Mouse (Mus musculus): ENCODE results near the gene Atg10. TPM values are rescaled to one million over a fixed set of nuclear protein-coding genes. Genes with fewer than 3 reads are reported as not detected.

The Atg10 gene
- polyA plus RNA-seq, 1 experiment from 2014 or later, result 24.0 TPM

DNA sequence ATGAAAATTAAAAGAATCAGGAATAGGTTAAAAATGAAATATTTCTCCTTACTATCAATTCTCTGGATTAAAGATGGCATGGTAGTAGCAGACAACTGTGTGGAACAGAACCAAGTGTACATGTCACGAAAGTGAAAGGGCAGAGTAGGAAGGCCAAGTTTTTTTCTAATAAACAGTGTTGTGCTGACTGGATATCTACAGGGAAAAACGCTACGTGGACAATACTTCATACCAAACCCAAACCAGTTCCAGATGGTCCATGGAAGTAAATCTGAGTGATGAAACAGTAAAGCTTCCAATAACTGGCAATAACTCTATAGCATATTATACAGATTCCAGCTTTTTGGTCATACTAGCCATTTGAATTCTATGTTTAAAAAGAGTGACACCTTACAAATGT is 235.5 kb downstream of the Atg10 start:
- no peak overlapping the region for H3K4me2 ChIP-seq
- no peak for ATAC-seq (ENCODE audit: insufficient number of reproducible peaks, insufficient read depth, low FRiP score, low TSS enrichment, low read depth)
- WGBS, result 52% methylated on average over 3 of the region's 3 CpGs
- no peak overlapping the region for H3K9ac ChIP-seq
- H3K4me1 ChIP-seq, result peaks cover 4% of the 10 kb centered on the region
- no peak overlapping the region for H3K27ac ChIP-seq
- H3K36me3 ChIP-seq, result no peaks in the 10 kb centered on the region
- no peak overlapping the region for H3K4me3 ChIP-seq
- no peaks in the 10 kb centered on the region for H3K27me3 ChIP-seq
- no peaks in the 10 kb centered on the region for H3K9me3 ChIP-seq

DNA sequence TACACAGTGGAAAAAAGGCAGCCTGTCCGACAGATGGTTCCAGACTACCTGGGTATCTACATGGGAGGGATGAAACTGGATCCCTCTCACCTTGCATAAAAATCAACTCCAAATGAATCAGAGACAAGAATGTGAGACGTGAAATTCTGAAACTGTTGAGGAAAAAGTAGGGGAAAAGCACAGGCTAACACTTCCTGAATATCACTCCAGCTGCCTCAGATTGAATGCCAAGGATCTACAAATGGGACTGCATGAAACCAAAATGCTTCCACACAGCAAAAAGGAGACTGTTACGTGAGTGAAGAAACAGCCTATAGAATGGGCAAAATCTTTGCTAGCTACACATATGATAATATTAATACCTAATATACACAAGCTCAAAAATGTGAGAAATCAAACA is 238.4 kb downstream of the Atg10 start:
- H3K27me3 ChIP-seq, result no peaks in the 10 kb centered on the region
- H3K9ac ChIP-seq, result no peak overlapping the region
- no peak overlapping the region for H3K4me3 ChIP-seq
- peaks cover 4% of the 10 kb centered on the region for H3K4me1 ChIP-seq
- H3K4me2 ChIP-seq, result no peak overlapping the region
- H3K36me3 ChIP-seq, result no peaks in the 10 kb centered on the region
- no peak overlapping the region for H3K27ac ChIP-seq
- no peaks in the 10 kb centered on the region for H3K9me3 ChIP-seq
- ATAC-seq (ENCODE audit: insufficient number of reproducible peaks, insufficient read depth, low FRiP score, low TSS enrichment, low read depth), result no peak
- 67% methylated on average over 3 of the region's 3 CpGs for WGBS

DNA sequence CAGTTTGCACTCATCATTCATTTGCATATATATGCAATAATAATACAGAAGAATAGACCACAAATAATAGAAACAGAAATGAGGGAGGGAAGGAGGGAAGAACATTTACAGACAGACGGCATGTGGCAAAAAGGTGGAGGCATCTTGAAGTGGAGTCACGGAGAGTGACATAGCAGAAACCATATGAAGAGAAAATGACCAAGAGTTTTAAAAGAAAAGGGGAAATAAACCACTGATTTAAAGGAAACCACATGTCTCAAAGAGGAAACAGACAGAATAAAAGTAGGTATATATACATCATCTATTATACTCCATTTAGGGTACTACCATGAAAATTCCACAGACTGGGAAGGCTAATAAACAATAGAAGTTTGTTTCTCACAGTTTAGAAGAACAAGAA is 239.7 kb downstream of the Atg10 start:
- Histone ChIP-seq H3K9ac (no peak overlapping the region), H3K4me2 (no peak overlapping the region), H3K4me1 (peaks cover 4% of the 10 kb centered on the region), H3K27me3 (no peaks in the 10 kb centered on the region), H3K4me3 (no peak overlapping the region), H3K27ac (no peak overlapping the region), H3K9me3 (no peaks in the 10 kb centered on the region), H3K36me3 (no peaks in the 10 kb centered on the region)
- 38% methylated on average over 2 of the region's 2 CpGs for WGBS
- no peak for ATAC-seq (ENCODE audit: insufficient number of reproducible peaks, insufficient read depth, low FRiP score, low TSS enrichment, low read depth)

DNA sequence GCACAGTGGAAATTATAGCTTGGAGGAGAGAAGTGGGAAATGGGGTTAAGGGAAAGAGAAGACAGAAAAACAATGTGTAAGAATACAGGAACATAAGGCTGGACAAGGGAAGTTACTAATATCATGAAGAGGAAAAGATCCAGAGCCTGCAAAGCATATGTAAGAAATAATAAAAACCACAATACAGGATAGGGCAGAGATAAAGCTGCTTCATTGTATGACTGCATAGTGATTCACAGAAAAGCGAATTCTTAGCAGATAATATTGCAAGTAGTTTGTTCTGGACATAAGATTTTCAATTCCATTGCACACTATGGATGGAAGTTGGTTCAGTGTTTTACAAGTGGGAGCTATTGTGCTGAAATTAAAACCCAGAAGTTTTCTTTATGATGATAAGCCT is 242.0 kb downstream of the Atg10 start:
- Histone ChIP-seq H3K9ac (no peak overlapping the region), H3K4me2 (no peak overlapping the region)
- 77% methylated on average over 1 of the region's 1 CpGs for WGBS

DNA sequence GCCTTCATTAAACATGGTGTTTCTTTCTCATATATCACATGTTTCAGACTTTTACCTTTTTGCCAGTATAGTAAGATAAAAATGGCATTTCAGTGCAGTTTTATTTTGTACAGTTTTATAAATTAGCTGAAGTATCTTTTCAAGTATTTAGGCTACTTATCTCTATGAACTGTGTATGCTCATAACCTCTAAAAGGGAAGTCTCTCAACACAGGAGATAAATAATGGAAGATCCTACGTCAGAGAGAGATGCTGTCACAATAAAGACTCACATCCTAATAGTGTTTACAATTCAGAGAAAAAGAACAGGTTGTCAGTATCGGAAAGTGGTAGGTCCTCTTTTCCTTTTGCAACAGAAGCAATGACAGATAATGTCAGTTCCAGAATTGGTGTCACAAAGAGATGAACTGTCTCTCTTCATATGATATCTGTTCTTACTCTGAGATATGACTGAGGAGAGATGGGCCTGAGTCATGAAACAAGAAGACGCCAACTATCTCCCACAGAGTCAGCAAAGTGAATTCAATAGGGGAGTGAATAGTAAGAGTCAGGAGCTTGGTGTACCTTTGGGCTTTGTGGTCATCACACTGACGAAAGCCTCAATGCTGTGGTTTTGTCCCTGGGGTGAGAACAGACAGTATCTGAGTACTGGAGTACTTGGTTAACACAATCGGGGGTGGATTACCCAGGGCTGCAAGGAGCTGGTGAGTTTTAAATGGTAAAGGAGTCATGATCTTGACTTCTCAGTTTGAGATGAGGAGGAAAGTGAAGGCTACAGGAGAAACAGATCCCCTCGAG is 242.7 kb downstream of the Atg10 start:
- no peak overlapping the region for H3K27ac ChIP-seq
- no peak overlapping the region for H3K4me2 ChIP-seq
- peaks cover 4% of the 10 kb centered on the region for H3K4me1 ChIP-seq
- H3K9ac ChIP-seq, result no peak overlapping the region
- no peaks in the 10 kb centered on the region for H3K27me3 ChIP-seq
- WGBS, result 88% methylated on average over 6 of the region's 6 CpGs
- no peaks in the 10 kb centered on the region for H3K9me3 ChIP-seq
- H3K36me3 ChIP-seq, result no peaks in the 10 kb centered on the region
- no peak overlapping the region for H3K4me3 ChIP-seq
- ATAC-seq (ENCODE audit: insufficient number of reproducible peaks, insufficient read depth, low FRiP score, low TSS enrichment, low read depth), result no peak

More for the DNA sequence above, 242.0 kb downstream of the Atg10 start:
- no peak for ATAC-seq (ENCODE audit: insufficient number of reproducible peaks, insufficient read depth, low FRiP score, low TSS enrichment, low read depth)
- H3K36me3 ChIP-seq, result no peaks in the 10 kb centered on the region
- H3K4me3 ChIP-seq, result no peak overlapping the region
- H3K9me3 ChIP-seq, result no peaks in the 10 kb centered on the region
- H3K27me3 ChIP-seq, result no peaks in the 10 kb centered on the region
- peaks cover 4% of the 10 kb centered on the region for H3K4me1 ChIP-seq
- no peak overlapping the region for H3K27ac ChIP-seq

DNA sequence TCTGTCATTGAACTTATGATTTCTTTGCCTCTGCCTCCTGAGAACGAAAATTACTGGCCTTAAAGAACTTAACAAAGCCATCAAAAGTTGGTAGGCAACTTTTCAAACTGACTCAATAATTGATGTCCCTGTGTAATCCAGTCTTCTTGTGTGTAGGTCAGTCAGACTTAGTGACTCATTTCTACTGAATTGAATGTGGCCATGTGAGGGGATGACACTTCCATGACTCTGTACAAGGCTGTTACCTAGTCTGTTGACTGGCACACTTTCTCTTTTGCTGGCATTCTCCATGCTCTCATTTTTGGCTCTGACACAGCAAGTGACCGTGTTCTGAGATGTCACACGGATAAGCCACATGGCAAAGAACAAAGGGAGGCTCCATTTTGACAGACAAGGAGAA is 246.7 kb downstream of the Atg10 start:
- Histone ChIP-seq H3K27ac (no peak overlapping the region), H3K4me3 (no peak overlapping the region), H3K27me3 (no peaks in the 10 kb centered on the region), H3K9ac (no peak overlapping the region), H3K36me3 (no peaks in the 10 kb centered on the region), H3K9me3 (no peaks in the 10 kb centered on the region), H3K4me2 (no peak overlapping the region), H3K4me1 (no peaks in the 10 kb centered on the region)
- 84% methylated on average over 3 of the region's 3 CpGs for WGBS
- ATAC-seq (ENCODE audit: insufficient number of reproducible peaks, insufficient read depth, low FRiP score, low TSS enrichment, low read depth), result no peak

DNA sequence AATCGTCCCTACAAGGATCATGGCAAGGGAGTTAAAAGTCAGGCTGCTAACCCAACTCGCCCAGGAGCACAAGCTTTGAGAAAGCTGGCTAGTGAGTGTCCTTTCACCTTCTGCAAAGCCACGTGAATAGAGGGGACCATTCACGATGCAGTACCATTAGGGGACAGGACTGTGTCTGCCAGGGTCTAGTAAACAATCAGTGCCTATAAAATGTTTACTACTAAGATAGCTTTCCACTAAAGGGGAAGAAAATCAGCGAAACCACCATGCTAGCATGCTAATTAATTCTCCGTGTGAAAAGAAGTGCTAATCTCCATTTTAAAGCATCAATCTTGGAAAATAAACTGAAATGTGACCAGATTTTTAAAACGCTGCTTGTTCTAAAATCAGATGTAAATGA is 250.4 kb downstream of the Atg10 start:
- no peaks in the 10 kb centered on the region for H3K36me3 ChIP-seq
- no peak overlapping the region for H3K27ac ChIP-seq
- no peaks in the 10 kb centered on the region for H3K4me1 ChIP-seq
- no peaks in the 10 kb centered on the region for H3K27me3 ChIP-seq
- 59% methylated on average over 7 of the region's 7 CpGs for WGBS
- no peak overlapping the region for H3K9ac ChIP-seq
- H3K4me2 ChIP-seq, result no peak overlapping the region
- ATAC-seq (ENCODE audit: insufficient number of reproducible peaks, insufficient read depth, low FRiP score, low TSS enrichment, low read depth), result no peak
- H3K4me3 ChIP-seq, result no peak overlapping the region
- no peaks in the 10 kb centered on the region for H3K9me3 ChIP-seq

DNA sequence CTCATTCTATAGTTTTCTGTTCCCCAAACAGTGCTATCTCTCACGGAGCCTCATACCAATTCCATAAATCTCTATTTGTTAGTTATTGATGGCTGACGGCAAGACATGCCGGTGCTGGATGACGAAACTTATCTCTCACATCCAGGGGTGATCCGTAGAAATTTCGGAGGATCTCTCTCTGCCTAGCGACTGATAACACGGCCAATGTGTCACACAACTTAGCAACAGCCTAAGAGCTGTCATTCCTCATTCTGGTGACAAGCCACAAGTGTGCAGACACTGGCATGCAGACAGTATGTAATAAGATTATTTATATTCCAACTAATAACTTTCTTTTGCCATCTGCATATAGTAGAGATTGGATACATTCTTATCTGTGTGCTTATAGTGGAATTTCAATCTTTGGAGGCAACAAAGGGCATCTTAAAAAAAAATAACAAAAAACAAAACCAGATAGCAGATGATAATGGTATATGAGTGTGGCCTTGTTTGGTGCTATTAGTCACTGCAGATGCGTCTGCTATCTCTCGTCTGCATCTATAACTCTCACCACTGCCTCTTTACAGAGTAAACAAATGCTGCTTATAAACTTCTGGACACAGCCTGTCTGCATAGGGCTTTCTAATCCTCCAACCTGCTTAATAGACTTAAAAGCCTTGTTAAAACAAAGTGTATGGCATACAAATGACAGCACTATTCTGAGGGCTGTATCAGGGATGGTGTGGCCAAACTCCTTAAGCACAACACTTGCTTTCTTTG is 253.3 kb downstream of the Atg10 start:
- H3K9me3 ChIP-seq, result no peaks in the 10 kb centered on the region
- no peak overlapping the region for H3K9ac ChIP-seq
- no peaks in the 10 kb centered on the region for H3K36me3 ChIP-seq
- H3K27me3 ChIP-seq, result no peaks in the 10 kb centered on the region
- H3K4me1 ChIP-seq, result no peaks in the 10 kb centered on the region; the same call in 1 of the 2 replicates
- no peak for ATAC-seq (ENCODE audit: insufficient number of reproducible peaks, insufficient read depth, low FRiP score, low TSS enrichment, low read depth)
- 87% methylated on average over 10 of the region's 10 CpGs for WGBS
- H3K27ac ChIP-seq, result no peak overlapping the region
- no peak overlapping the region for H3K4me3 ChIP-seq
- no peak overlapping the region for H3K4me2 ChIP-seq

DNA sequence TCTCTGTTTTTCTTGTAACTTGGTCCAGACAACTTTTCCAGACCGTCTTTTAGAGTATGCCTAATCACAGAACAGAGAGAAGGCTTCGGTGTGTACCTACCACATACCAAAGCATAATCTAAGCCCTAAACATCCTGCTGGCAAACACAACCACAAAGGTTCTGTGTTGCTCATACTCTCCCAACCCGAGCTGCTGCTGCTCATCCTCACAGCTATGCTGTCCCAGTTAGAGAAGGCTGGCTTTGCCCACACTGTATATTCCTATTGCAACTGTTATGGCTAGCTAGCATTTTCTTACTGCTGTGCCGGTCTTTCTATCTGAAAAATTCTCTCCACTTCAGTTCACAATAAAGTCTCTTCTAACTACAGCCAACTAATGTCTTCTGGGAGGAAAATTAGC is 254.8 kb downstream of the Atg10 start:
- no peak overlapping the region for H3K4me3 ChIP-seq
- no peaks in the 10 kb centered on the region for H3K27me3 ChIP-seq
- no peak overlapping the region for H3K4me2 ChIP-seq
- no peaks in the 10 kb centered on the region for H3K36me3 ChIP-seq
- 62% methylated on average over 4 of the region's 4 CpGs for WGBS
- H3K9me3 ChIP-seq, result no peaks in the 10 kb centered on the region
- H3K4me1 ChIP-seq, result no peaks in the 10 kb centered on the region; the same call in 1 of the 2 replicates
- H3K27ac ChIP-seq, result no peak overlapping the region
- ATAC-seq (ENCODE audit: insufficient number of reproducible peaks, insufficient read depth, low FRiP score, low TSS enrichment, low read depth), result no peak
- H3K9ac ChIP-seq, result no peak overlapping the region

DNA sequence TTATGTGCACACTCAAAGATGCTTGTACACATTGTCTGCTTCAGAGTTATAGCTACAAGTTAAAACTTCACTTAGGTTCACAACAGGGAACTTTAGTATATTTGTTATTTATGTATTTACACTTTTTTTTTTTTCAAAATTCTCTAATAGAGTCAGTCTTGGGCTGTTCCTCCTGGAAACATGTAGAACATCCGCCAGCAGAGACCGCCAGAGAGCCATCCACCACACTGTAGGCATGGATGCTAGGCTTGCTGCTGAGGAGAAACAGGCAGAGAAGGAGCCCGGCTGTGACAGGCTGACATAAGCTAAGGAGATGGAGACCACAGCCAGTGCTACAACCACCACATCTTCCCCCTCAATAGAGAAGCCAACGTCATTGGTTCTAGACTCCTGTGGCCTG is 256.3 kb downstream of the Atg10 start:
- Histone ChIP-seq H3K4me1 (peaks cover 5% of the 10 kb centered on the region), H3K4me3 (no peak overlapping the region), H3K9ac (no peak overlapping the region), H3K27me3 (no peaks in the 10 kb centered on the region), H3K36me3 (no peaks in the 10 kb centered on the region), H3K4me2 (no peak overlapping the region), H3K9me3 (no peaks in the 10 kb centered on the region), H3K27ac (no peak overlapping the region; the same call in 1 of the 2 replicates)
- 6% methylated on average over 4 of the region's 4 CpGs for WGBS
- ATAC-seq (ENCODE audit: insufficient number of reproducible peaks, insufficient read depth, low FRiP score, low TSS enrichment, low read depth), result peak; percentile 74; the same call in 1 of the 2 replicates

DNA sequence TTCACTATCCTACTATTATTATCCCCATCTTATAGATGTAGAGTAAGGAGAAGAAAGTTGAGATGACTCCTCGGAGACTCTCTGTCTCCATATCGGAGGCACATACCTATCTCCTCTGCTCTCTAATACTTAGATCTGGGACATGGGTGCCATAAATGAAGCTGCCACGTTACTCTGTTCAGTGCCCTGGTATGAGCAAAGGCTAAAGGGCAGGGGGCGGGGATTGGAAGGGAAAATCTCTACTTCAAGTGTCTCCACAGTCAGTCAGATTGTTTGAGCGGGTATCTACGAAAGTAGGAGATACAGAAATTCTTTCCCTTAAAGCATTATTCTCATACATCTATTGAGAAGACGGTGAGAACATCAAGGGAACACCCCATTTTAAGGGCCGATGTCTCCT is 257.8 kb downstream of the Atg10 start:
- Histone ChIP-seq H3K36me3 (no peaks in the 10 kb centered on the region), H3K27ac (no peak overlapping the region), H3K4me3 (no peak overlapping the region), H3K4me2 (no peak overlapping the region), H3K27me3 (no peaks in the 10 kb centered on the region), H3K9ac (no peak overlapping the region), H3K4me1 (peaks cover 5% of the 10 kb centered on the region), H3K9me3 (no peaks in the 10 kb centered on the region)
- 81% methylated on average over 8 of the region's 8 CpGs for WGBS
- no peak for ATAC-seq (ENCODE audit: insufficient number of reproducible peaks, insufficient read depth, low FRiP score, low TSS enrichment, low read depth)

DNA sequence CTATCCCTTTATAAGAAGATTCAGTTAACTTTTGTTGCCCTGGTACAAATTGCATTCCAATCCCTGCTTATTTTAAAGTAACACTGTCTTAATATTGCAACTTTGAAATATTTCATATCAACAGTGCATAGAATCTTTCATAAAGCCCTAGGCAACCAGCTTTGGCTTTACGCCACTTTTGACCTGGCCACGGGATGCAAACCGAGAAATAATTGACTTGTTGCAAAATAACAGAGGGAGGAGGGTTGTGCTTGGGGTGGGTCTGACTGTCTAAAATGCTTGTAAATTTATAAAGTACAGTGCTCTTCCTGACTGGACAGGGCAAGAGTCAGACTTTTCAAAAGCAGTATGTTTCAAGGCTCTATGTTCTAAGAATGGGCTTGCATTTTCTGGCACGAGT is 259.3 kb downstream of the Atg10 start:
- 77% methylated on average over 4 of the region's 4 CpGs for WGBS
- no peak for ATAC-seq (ENCODE audit: insufficient number of reproducible peaks, insufficient read depth, low FRiP score, low TSS enrichment, low read depth)
- H3K27ac ChIP-seq, result no peak overlapping the region
- no peak overlapping the region for H3K4me3 ChIP-seq
- no peaks in the 10 kb centered on the region for H3K27me3 ChIP-seq
- no peaks in the 10 kb centered on the region for H3K36me3 ChIP-seq
- no peak overlapping the region for H3K9ac ChIP-seq
- peaks cover 5% of the 10 kb centered on the region for H3K4me1 ChIP-seq
- no peaks in the 10 kb centered on the region for H3K9me3 ChIP-seq
- H3K4me2 ChIP-seq, result no peak overlapping the region

Data from embryonic facial prominence, embryonic 13.5 days (tissue).